In the genomic region with DNA sequence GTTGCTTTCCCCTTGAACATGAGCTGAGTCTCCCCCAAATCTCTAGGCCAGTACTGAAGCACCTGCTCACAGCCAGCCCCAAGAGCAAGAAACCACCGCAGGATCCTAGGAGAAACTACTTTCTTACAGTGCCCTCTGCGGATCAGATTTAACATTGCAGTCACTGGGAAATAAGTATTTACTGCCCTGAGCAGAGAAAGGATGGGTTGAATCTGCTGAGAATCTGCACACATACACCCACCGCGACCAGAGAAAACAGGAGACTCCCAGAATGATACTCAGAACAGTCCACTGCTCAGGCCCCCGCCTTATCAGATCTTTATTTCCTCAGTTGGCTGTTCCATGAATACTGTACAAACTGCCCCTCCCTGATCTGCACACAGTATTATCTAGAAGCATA, we compare ENCODE assay signal across 8 mouse cellular contexts. TPM values are rescaled to one million over a fixed set of nuclear protein-coding genes. Genes with fewer than 3 reads are reported as not detected.
DNase-seq lines count a peak whose midpoint lies in the region; ATAC-seq and TF ChIP-seq lines count a peak whose summit lies in the region.
"Had no signal": no experiment of that assay in that cellular context is flagged by ENCODE, and none has a peak within 500 bp of the region (broad histone marks: within the 10 kb centered on the region; RNA-seq: fewer than 3 reads in every experiment).

No protein-coding gene starts in this region.

- 25% methylated on average over 5 of the region's 5 CpGs for WGBS in lung, postnatal 0 days
- WGBS in forebrain, postnatal 0 days, result 30% methylated on average over 5 of the region's 5 CpGs

- H3K9ac ChIP-seq in lung, postnatal 0 days (replicated peaks; ENCODE audit: low read depth), result no peak overlapping the region
- no peak overlapping the region for H3K9ac ChIP-seq in forebrain, postnatal 0 days
- H3K9ac ChIP-seq: embryonic facial prominence, embryonic 12.5 days had no signal

- H3K9me3 ChIP-seq in lung, postnatal 0 days (ENCODE audit: low read length), result no peaks in the 10 kb centered on the region
- H3K9me3 ChIP-seq in forebrain, postnatal 0 days (ENCODE audit: low read length), result no peaks in the 10 kb centered on the region
- H3K9me3 ChIP-seq: embryonic facial prominence, embryonic 12.5 days had no signal

- H3K4me2 ChIP-seq in lung, postnatal 0 days (replicated peaks; ENCODE audit: low read depth, low read length), result no peak overlapping the region
- no peak overlapping the region for H3K4me2 ChIP-seq in forebrain, postnatal 0 days (ENCODE audit: low read depth)
- H3K4me2 ChIP-seq: embryonic facial prominence, embryonic 12.5 days had no signal

- no peak overlapping the region for H3K4me3 ChIP-seq in lung, postnatal 0 days (ENCODE audit: low read depth, low read length)
- H3K4me3 ChIP-seq in forebrain, postnatal 0 days (ENCODE audit: low read depth, low read length), result no peak overlapping the region
- H3K4me3 ChIP-seq: embryonic facial prominence, embryonic 12.5 days had no signal

- no peaks in the 10 kb centered on the region for H3K27me3 ChIP-seq in lung, postnatal 0 days (replicated peaks; ENCODE audit: insufficient read depth, low read length)
- H3K27me3 ChIP-seq in forebrain, postnatal 0 days (ENCODE audit: insufficient read depth, low read length), result no peaks in the 10 kb centered on the region
- H3K27me3 ChIP-seq: embryonic facial prominence, embryonic 12.5 days had no signal

- no peak for TF ChIP-seq EP300 in lung, postnatal 0 days (IDR thresholded peaks at IDR 0.05)

- no peak for ATAC-seq in lung, postnatal 0 days
- peak; percentile 82 for ATAC-seq in forebrain, postnatal 0 days

- no peaks in the 10 kb centered on the region for H3K36me3 ChIP-seq in lung, postnatal 0 days (ENCODE audit: insufficient read depth, low read length)
- H3K36me3 ChIP-seq in forebrain, postnatal 0 days (ENCODE audit: insufficient read depth), result no peaks in the 10 kb centered on the region
- H3K36me3 ChIP-seq: embryonic facial prominence, embryonic 12.5 days had no signal

- no peak overlapping the region for H3K27ac ChIP-seq in lung, postnatal 0 days (ENCODE audit: low read length)
- no peak overlapping the region for H3K27ac ChIP-seq in forebrain, postnatal 0 days (ENCODE audit: low read depth, low read length)
- H3K27ac ChIP-seq: embryonic facial prominence, embryonic 12.5 days had no signal

- TF ChIP-seq CTCF in lung, postnatal 0 days (IDR thresholded peaks at IDR 0.05), result peak; percentile 22; the same call in 1 of the 2 replicates
- TF ChIP-seq CTCF in forebrain, postnatal 0 days (IDR thresholded peaks at IDR 0.05; ENCODE audit: low read depth), result peak; percentile 74

- no peaks in the 10 kb centered on the region for H3K4me1 ChIP-seq in lung, postnatal 0 days (ENCODE audit: insufficient read depth, low read depth, low read length)
- no peaks in the 10 kb centered on the region for H3K4me1 ChIP-seq in forebrain, postnatal 0 days (ENCODE audit: insufficient read depth)
- H3K4me1 ChIP-seq: embryonic facial prominence, embryonic 12.5 days had no signal

- no peak for DNase-seq in lung, postnatal 0 days (ENCODE audit: low spot score)
- no peak for DNase-seq in lung, adult 18-20 months
- peak; percentile 30 for DNase-seq in brain, embryonic 18.5 days (ENCODE audit: low read depth, low spot score)
- DNase-seq in forebrain, postnatal 0 days, result peak; percentile 83
- DNase-seq in layer of hippocampus, postnatal 14 days (ENCODE audit: low spot score in 2 of 2), result peak; percentile 45 to 67
- peak; percentile 48 for DNase-seq in retina, postnatal 1 day
- no peak for DNase-seq in urinary bladder, postnatal 14 days (ENCODE audit: low spot score)

RNA-seq across cellular contexts. Expression of a gene that starts 19.5 kb away (rescaled TPM):
- polyA plus RNA-seq in lung, postnatal 0 days (2015; fragmentation: Nextera tagmentation; extraction: Ambion mirVana), result not detected in 2 replicates
- total RNA-seq in forebrain, postnatal 0 days (2014; rRNA removed), result not detected in 2 replicates
- not detected in 2 replicates for polyA plus RNA-seq in forebrain, postnatal 0 days (2015; fragmentation: Nextera tagmentation; extraction: Ambion mirVana)
- not detected for total RNA-seq in layer of hippocampus, postnatal 14 days (2021)
- polyA plus RNA-seq: embryonic facial prominence, embryonic 12.5 days had no signal

Comparison
In these comparisons a context has a peak if more than half of its experiments do, and no peak if none do; other contexts are left out.
1. DNase-seq: peak in brain, embryonic 18.5 days (single experiment), forebrain, postnatal 0 days (single experiment), layer of hippocampus, postnatal 14 days (2 of 2) and retina, postnatal 1 day (single experiment); none in lung, postnatal 0 days (single experiment), lung, adult 18-20 months (0 of 2) and urinary bladder, postnatal 14 days (single experiment).